Mouse (Mus musculus) MEL (cell line): ENCODE measurements around the gene Celf2.

Experiments used
- CTCF ChIP-seq, 3 experiments: IDR thresholded peaks in 2 of 3; conservative IDR thresholded peaks in 1 of 3; 2 replicates each; pipeline ENCODE4 v1.5.1; 2011 to 2012; ENCODE audit warnings: low read length in 3 of 3, low read depth in 2 of 3, mild to moderate bottlenecking in 2 of 3, improper control_type of control experiment in 1 of 3, inconsistent platforms in 1 of 3, mixed read lengths in 1 of 3, moderate library complexity in 1 of 3; ENCODE audit not compliant: control insufficient read depth in 1 of 3, insufficient read depth in 1 of 3, poor library complexity in 1 of 3, severe bottlenecking in 1 of 3
- GABPA ChIP-seq: IDR thresholded peaks from 2 replicates; pipeline ENCODE4 v1.6.1; 2012; ENCODE audit warnings: low read depth, mild to moderate bottlenecking, inconsistent platforms, low read length, improper control_type of control experiment, moderate library complexity
- MAFK ChIP-seq: IDR thresholded peaks from 2 replicates; pipeline ENCODE4 v1.6.1; 2011; ENCODE audit warnings: low read depth, mild to moderate bottlenecking, low read length, improper control_type of control experiment, borderline replicate concordance
- MEF2A ChIP-seq: IDR thresholded peaks from 2 replicates; pipeline ENCODE4 v1.6.1; 2014; ENCODE audit warnings: low read depth, mild to moderate bottlenecking, inconsistent platforms, low read length, improper control_type of control experiment; ENCODE audit not compliant: poor library complexity, insufficient replicate concordance, severe bottlenecking; ENCODE audit errors: extremely low read depth
- MYC ChIP-seq: IDR thresholded peaks from 2 replicates; pipeline ENCODE4 v1.6.1; 2011; ENCODE audit warnings: low read depth, mild to moderate bottlenecking, low read length, improper control_type of control experiment, moderate library complexity
- NELFE ChIP-seq: IDR thresholded peaks from 2 replicates; pipeline ENCODE4 v1.6.1; 2011; ENCODE audit warnings: low read depth, low read length, improper control_type of control experiment
- POLR2A ChIP-seq, 2 experiments: IDR thresholded peaks; 2 replicates each; pipeline ENCODE4 v1.6.1; 2011 to 2012; ENCODE audit warnings: low read length in 2 of 2, mild to moderate bottlenecking in 2 of 2, control low read depth in 1 of 2, improper control_type of control experiment in 1 of 2, low read depth in 1 of 2, moderate library complexity in 1 of 2; ENCODE audit not compliant: control insufficient read depth in 1 of 2, insufficient read depth in 1 of 2, poor library complexity in 1 of 2
- POLR2AphosphoS2 ChIP-seq: IDR thresholded peaks from 2 replicates; pipeline ENCODE4 v1.6.1; 2011; ENCODE audit warnings: low read length, improper control_type of control experiment
- SIN3A ChIP-seq: IDR thresholded peaks from 2 replicates; pipeline ENCODE4 v1.6.1; 2012; ENCODE audit warnings: low read length, improper control_type of control experiment, inconsistent platforms
- SMC3 ChIP-seq: IDR thresholded peaks from 2 replicates; pipeline ENCODE4 v1.6.1; 2011; ENCODE audit warnings: low read depth, low read length, improper control_type of control experiment
- UBTF ChIP-seq: IDR thresholded peaks from 2 replicates; pipeline ENCODE4 v1.6.1; 2012; ENCODE audit warnings: low read depth, mild to moderate bottlenecking, inconsistent platforms, low read length, improper control_type of control experiment, moderate library complexity, borderline replicate concordance; ENCODE audit not compliant: insufficient read depth
- ZKSCAN1 ChIP-seq: IDR thresholded peaks from 2 replicates; pipeline ENCODE4 v1.6.1; 2012; ENCODE audit warnings: low read depth, mild to moderate bottlenecking, inconsistent platforms, low read length, improper control_type of control experiment, moderate library complexity

DNA sequence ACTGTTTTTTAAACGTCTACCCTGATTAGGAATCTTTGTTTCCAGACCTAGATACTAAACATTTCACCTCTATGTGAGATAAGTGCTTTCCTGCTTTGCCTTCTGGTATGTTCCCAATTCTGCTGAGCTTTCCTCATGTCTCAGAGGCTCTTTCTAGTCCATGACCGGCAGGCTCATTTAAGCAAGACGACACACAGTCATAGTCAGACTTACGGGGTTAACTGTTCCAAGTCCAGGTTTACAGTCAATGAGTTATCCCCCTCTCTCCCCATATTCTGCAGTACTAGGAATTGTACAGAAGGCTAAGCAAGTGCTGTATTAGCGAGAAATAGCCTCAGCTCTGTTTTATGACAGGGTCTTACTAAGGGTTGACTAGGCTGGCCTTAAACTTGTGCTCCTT lies 936.4 kb downstream of the Celf2 start:
- TF ChIP-seq POLR2A (IDR thresholded peaks at IDR 0.05; ENCODE audit: control insufficient read depth in 1 of 2, insufficient read depth in 1 of 2, low read depth in 1 of 2, low read length in 2 of 2, poor library complexity in 1 of 2) (no peak), CTCF (IDR thresholded peaks at IDR 0.05 in 2 of 3, conservative IDR thresholded peaks at IDR 0.05 in 1 of 3; ENCODE audit: control insufficient read depth in 1 of 3, insufficient read depth in 1 of 3, low read depth in 2 of 3, low read length in 3 of 3, poor library complexity in 1 of 3, severe bottlenecking in 1 of 3) (no peak), POLR2AphosphoS2 (no peak), MEF2A (no peak), MYC (no peak), UBTF (no peak), ZKSCAN1 (no peak), MAFK (no peak), NELFE (no peak), GABPA (no peak), SMC3 (no peak), SIN3A (no peak)
